Mouse (Mus musculus): Measurements from ENCODE around the gene Chtop.

DNA sequence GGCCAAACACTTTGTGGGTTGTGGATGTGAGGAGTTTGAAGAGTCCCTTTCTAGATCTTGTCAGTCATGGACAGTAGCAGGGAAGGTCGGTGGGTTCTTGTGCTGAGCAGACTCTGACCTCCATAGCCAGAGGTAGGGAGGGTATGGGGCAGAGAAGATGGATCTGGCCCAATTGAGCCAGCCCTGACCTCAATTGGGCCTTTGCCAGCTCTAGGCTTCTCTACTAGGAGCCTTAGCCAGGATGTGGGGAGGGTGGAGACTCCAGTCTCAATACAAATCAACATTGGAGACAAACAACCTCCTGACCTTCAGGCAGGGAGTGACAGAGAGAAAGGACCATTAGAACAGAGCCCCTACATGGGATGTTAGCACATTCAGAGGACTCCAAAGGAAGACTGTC lies 5.9 kb upstream of the Chtop start:
- TF ChIP-seq POLR2A (IDR thresholded peaks at IDR 0.05; ENCODE audit: borderline replicate concordance, control insufficient read depth, low read depth, low read length), result no peak
- no peak for TF ChIP-seq CTCF (IDR thresholded peaks at IDR 0.05; ENCODE audit: control insufficient read depth, insufficient read depth, low read length)
